Mouse (Mus musculus) erythroblast, adult 5-6 weeks (primary cell): ENCODE data around the gene Vegfb. TPM values are rescaled to one million over a fixed set of nuclear protein-coding genes. Genes with fewer than 3 reads are reported as not detected.

ENCODE experiments used
- ATAC-seq: replicated peaks from 2 replicates; pipeline ENCODE4 v1.8.0; 2016; ENCODE audit warnings: moderate number of reproducible peaks, mild to moderate bottlenecking, moderate TSS enrichment, inconsistent platforms; ENCODE audit not compliant: poor library complexity, low FRiP score, severe bottlenecking
- total RNA-seq, 2 experiments: library from RNA; stranded (forward) in 1 of 2; stranded (reverse) in 1 of 2; fragments of 150-400 nt in 1 of 2; fragments of 200-764, 138-1000 nt in 1 of 2; gene quantifications; 2 replicates each; pipeline versions ENCODE4 v1.2.3 to v1.2.4; 2015 to 2017; ENCODE audit warnings: low replicate concordance in 2 of 2

The Vegfb gene
- total RNA-seq (2015; ENCODE audit: low replicate concordance) (11.7 TPM in 2 replicates), total RNA-seq (2017; ENCODE audit: low replicate concordance) (0.98 and 1.1 TPM in 2 replicates)

DNA sequence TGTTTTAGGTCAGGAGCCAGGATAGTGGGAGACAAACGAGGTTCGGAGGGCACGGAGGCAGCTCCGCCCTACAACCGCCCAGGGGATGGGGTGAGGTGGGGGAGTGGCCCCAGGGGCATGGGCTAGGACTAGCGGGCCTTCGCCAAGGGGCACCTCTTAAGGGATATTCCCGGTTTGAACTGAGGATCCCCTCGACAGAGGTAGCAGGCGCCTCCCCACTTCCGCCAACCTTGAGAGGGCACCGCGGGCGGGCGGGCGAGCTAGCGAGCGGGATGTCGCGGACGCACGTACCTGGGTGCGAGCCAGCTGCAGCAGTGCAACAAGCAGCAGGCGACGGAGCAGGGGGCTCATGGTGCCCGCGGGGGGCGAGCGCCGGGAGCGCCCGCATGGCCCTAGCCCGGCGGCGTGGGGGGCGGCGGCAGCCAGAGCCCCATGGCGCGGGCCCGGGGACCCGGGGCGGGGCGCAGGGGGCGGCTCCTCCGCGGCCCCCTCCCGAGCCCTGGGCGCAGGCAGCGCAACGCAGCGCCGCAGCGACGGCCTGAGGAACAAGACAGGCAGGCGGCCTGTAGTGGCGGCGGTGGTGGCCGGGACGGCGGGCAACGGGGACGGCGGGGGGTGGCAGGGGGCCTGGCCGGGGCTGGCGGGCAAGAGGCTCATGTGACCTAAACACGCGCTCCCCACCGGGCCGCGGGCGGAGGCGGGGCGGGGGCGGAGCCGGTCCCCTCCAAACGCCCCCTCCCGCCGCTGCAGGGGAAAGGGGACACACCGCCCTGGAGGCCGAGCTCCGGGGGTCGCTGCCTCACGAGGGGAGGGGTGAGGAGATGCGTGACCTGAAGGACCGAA lies at the start of gene Vegfb:
Vegfb (minus strand) TSS at position 591 of the 843 bp plus-strand sequence.
- ATAC-seq, result peak; percentile 52; the same call in 1 of the 2 replicates

DNA sequence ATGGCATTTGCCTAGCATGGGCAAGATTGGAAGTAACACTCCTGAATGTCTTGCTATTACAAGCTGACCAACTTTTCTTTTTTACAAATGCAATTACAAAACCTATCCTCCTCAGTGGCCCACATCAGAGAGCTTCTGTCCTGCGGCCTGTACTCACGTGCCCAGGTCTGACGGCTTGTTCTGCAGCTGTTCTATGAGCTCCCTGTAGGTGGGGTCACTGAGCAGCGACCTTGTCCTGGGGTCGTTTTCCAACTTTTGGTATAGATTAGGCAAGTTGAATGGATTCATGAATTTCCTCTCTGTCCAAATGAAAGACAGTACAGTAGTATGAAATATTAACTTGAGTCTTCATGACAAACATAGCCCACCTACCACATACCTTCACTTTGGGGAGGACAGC lies 46.6 kb upstream of the Vegfb start:
- no peak for ATAC-seq

DNA sequence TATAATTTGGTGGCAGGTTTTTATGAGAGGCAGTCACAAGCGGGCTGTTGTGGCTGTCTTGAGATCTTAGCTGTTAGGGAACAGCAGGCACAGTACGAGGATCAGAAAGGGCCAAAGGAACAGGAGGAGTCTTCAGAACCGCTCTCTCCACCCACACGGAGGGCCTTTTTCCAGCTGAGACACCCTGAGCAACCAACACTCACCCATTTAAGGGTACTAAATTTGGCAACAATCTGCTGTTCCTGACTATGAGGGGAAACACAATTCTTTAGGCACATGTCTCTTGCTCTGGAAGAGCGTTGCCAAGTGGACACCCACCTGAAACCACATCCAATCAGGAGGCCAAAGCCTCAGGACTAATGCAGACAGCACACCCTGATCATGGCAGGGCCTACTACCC lies 42.1 kb upstream of the Vegfb start:
- no peak for ATAC-seq

DNA sequence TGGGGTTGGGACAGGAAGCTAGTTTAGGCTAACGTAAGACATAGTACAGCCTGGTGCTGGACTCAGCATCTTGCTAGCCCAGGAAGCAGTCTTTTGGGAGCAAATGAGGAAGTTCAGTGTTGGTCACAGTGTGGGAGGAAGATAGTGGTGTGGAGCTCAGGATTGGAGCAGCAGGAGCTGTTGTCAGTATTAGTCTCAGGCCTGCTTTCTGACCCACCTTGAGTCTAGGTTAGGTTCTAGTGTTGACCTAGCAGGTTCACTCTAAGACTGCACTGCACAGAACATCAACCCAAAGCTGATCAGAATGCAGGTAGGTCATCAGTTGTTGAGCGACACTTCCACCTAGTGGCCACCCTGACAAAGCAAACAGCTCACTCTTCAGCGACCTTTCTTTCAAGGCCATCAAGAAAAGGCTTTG lies 32.8 kb upstream of the Vegfb start:
- ATAC-seq, result peak; percentile 56; the same call in 1 of the 2 replicates

DNA sequence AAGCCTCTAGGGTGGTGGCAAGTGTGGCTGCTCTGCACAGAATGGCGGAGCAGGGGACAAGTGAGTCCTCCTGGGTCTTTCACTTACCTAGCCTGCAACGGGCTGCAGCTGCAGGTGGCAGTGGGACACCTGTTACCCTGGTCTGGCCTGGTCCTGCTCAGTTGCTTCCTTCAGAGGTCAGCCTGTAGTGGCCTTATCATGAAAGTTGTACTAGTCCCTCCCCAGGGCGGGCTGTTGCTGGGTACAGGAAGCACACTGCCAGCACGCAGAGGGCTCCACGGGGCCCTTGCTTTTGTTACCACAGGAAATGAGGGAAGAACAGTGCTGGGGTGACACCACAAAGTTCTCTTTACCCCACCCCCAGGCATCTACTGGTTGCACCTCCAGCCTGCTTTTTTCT lies 31.7 kb upstream of the Vegfb start, which contains the start of gene Fermt3:
Fermt3 (minus strand) TSS at position 279 of the 400 bp plus-strand sequence.
- peak; percentile 82 for ATAC-seq

DNA sequence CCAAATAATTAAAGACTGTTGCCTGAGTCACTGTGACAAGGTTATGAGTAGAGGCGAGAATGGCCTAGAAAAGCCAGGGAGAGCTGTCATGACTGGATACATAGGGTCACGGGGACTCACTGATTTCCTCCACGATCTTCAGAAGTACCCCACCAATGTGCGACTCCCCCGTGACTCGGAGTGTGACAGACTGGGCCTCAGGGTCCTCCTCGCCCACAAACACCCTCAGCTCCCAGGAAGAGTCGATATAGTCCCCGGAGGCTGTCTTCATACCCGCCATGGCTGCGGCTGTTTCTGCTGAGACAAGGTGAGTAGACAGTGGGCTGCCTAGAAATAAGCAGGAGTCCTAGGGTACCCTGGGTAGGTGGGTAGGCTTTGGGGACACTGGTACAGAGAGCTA lies 31.1 kb upstream of the Vegfb start:
- peak; percentile 32 for ATAC-seq

DNA sequence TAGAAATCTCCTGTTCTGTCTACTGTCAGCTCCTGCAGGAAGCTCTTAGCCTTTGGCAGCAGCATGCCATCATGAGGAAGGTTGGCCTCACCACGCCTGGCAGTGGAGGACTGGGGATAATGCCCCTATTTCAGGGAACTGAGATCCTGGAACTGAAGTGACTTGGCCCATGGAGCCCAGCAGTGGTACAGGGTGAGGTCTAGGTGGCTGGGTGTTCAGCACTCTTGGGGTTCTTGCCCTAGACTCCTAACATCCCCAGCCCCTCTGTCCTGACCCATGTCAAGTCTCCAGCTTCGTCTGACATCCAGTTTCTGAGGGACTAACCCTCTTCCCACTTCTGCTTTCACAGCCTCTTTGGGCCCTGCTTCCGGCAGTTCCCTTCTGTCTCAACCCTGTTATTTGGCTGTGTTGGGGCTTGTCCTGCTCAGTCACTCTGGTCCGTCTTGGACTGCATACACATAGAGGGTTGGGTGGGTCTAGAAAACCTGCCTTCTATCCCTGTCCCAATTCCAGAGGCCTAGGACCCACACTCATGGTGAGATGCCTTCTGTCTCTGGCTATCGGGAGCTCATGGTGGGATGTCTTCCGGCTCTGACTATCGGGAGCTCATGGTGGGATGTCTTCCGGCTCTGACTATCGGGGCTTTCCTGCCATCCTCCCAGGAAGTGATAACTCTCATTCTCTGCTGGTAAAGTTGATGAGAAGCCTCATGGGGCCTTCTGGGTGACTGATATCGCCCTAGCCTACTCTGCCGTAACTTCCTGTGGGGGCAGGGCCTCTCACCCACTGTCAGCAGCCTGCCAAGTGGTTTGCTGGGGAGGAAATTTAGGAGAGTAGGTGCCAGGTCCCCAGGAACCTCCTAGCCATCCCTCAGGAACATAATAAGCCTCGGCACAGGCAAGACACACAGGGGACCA lies 30.3 kb upstream of the Vegfb start:
- peak; percentile 76 for ATAC-seq

DNA sequence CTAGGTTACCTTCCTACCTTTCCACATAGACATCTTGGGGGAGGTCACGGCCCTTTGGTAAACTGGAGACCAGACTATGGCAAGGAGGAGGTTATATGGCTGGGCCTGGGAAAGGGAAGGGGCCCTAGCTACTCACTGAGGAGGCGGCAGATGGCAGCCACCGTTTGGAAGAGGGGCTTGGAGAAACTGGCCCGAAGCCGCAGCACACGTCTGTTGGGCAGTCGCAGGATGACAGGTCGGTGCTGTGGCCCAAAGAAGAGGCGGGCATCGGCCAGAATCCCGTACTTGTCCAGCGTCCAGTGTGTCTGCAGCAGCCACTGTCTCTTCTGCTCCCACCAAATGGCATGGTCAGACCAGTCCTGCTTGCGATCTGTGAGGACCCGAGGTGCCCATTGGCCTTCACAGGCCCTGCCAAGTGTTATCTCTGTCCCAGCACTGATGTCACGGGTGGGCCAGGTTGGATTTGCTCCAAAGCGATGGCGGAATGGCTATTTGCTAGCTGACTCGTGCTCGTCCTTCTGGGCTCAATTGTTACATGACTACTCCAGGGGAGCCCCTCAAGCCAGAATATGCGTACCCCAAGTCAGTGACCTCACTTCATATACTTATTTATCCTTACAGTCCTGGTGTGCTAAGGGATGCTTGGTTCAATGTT lies 27.2 kb upstream of the Vegfb start:
- no peak for ATAC-seq

DNA sequence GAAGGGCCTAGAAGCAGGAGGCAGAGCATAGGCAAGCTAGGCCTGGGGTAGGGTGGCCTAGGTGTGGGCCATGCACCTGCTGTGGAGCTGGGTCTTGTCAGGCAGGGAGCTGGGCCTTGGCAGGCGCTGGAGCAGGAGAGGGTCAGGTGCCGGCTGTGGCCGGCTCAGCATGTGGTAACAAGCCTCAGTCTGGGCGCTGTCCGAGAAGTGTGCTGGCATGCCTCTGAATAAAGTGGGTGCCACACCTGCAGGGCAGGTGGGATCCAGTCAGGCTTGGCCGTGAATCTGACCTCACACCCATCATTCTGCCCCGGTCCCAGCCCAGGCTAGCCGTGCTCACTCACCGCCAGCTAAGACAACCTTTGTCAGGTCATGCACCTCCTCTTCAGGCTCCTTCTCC lies 26.5 kb upstream of the Vegfb start:
- no peak for ATAC-seq

DNA sequence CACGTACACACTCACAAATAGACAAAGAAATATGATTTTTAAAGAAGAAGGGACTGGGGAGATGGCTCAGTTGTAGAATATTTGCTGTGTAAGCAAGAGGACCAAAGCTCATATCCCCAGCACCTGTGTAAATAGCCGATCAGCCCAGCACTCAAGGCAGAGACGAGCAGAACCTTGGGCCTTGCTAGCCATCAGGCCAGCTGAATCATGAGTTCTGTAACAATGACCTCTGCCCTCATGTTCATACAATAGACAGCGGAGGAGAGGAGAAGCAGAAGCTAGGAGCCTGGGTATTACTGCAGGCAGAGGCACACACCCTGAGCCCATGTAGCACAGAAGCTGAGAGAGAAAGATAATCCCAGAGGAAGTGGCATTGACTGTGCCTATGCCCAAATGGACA lies 25.0 kb upstream of the Vegfb start:
- no peak for ATAC-seq

DNA sequence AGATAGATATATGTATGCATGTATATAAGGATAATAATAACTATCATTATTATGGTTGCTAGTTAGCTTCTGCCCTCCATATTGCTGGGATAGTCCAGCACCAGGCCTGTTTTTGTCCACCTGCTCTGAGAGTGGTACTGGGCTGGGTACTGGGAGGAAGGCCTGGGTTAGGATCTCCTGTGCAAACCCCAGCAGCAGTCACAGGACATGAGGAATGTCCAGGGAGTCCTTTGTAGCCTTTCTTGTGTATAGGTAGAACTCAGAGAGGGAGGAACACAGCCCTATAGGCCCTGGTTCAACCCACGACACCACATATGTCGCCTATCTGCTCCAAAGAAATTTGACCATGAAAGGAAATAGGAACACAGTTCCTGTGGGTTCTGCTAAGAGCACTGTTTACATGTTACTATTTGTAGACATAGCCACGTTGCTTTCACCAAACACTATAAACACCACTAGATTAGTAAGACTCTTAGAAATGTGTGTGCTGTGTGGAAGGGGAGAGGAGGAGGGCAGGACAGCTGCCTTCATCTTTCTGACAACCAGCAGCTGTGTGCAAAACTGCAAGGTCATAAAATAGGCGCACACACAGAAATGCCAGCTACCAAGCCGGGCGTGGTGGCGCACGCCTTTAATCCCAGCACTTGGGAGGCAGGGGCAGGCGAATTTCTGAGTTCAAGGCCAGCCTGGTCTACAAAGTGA lies 19.6 kb upstream of the Vegfb start:
- ATAC-seq, result no peak

DNA sequence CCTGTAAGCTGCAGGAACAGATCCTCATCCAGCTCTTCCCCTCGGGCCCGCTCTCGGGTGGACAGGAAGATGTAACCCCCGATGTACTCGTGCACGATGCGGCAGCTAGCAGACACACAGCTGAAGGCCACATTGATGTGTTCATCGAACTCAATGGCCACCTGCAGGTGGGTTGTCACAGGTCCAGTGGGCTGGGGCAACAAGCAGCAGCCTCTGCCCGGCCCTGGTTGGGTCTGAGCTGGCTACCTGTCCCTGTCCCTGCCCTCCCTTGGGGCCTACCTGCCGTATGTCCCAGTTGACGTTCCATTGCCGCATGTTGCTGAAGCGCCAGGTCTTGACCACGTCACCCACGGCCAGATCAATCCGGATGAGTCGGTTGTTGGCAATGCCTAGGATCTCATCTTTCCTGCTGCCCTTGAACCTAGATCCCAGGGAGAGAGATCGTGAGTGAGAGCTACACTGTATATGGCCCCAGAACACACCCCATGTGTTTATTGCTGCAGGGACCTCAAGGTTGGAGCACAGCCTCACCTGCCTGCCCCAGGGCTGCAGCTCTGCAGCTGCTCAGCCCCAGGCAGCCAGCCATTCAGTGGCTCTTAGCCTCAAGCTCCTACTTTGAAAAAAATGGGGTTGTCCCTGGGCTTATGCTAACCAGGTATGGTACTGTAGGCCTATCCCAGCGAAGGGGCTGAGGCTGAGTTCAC lies 12.1 kb upstream of the Vegfb start:
- no peak for ATAC-seq

DNA sequence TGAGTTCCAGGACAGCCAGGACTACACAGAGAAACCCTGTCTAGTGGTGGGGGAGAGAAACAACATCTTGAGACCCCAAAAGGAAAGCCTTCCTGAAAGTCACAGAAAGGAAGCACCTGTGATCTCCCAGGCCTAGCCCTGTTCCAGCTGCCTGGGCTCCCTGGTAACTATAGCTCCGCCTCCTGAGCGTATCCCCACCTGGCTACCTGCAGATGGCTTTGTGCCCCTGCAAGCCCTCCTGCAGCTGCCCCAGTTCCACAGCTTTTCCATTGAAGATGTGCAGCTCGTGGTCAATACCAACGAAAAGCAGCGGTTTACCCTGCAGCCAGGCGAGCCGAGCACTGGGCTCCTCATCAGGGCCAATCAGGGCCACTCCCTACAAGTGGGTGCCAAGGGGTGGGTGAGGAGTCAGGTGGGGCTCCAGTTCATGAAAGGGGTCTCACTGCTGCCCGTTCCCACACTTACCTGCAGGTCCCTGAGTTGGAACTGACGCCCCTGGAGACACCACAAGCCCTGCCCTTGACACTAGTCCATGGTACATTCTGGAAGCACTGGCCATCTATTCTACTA lies 10.4 kb upstream of the Vegfb start:
- no peak for ATAC-seq

DNA sequence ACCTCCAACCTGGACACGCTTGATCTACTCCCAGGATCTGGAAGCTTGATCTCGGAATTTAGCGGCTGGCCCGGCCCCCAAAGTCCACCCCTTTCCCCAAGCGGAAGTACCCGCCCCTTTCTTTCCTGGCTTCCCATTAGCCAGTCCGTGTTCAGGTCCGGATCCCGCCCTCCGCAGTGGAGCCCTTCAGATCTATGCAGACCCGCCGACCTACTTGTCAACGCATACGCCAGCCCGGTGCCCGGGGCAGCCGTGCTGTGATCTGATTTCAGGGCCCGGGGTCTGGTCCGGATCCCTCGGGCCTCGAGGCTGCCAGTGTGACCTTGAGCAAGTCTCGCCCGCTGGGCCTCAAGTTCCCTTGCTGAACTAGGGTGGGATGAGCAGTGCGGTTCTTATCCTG lies 8.6 kb upstream of the Vegfb start, which contains the start of the genes Nudt22 and Trpt1:
Nudt22 (minus strand) TSS at position 112 of the 400 bp plus-strand sequence.
Trpt1 (plus strand) TSS at position 126 of the 400 bp plus-strand sequence.
- peak; percentile 74 for ATAC-seq

DNA sequence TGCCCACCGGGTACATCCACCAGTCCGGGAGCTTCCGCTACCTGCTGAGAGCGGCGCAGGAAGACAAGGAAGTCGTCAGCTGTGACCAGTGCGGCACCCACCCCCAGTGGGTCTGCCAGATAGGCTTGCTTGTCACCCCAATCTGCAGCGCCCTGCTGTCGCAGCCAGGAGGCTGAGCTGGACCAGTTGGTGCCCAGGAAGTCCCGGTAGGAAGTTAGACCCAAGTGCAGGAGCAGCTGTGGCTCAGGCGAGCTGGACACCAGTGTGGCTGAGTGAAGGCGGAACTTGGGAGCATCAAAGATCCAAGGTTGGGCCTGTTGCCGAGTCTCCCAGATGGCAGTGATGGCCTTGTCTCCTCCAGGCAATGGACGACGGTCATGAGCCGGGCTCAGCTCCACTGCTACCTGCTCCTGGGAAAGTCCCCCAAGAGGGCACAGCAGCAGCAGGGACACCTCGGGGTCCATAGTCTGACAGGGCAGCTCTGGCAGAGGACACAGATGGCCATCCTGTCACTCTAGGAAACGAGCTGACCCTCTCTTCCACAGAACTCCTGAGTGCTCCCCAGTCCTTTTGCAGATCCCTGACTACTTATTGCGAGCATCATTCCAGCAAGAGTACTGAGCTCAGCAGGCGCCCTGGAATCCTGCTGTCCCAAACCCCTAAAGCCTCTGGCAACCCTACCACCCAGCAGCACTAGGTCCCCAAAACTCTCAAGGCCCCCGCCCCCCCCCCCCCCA lies 8.0 kb upstream of the Vegfb start:
- no peak for ATAC-seq

DNA sequence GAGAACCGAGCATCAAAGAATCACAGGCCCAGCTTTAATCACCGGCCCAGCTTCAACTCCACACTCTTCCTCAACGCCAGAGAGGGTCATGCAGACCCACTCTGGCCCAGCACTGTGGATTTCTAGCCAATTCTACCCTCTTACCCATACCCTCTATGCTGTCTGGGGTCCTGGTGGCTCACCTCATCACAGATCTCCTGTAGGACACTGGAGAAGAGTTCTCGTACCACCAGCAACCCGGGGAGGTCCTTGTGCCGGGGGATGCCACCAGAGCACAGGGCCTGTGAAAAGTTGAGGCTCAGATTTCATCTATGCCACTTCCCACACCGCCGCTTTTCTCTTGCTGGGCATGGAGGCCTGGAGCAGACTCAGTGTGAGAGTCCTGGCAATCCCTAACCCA lies 7.0 kb upstream of the Vegfb start:
- no peak for ATAC-seq

DNA sequence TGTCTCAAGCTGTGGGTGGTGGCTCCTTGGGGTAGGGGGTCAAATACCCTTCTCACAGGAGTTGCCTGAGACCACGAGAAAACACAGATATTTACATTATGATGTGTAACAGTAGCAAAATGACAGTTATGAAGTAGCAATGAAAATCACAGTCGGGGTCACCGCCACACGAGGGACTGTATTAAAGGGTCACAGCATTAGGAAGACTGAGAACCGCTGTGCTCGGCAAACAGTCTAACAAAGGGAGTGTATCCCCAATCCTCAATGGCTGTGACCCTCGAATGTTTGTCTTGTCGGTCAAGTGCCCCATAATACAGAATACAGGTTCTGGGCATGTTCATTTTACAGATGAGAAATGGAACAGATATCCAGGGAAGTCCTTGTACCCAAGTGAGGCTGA lies 6.6 kb upstream of the Vegfb start:
- no peak for ATAC-seq
